Mouse (Mus musculus) kidney, postnatal 25 days (tissue): Measurements from ENCODE around the gene Vangl2.

Experiments used
- DNase-seq, 2 experiments: peaks; one replicate each; pipeline ENCODE4 v3.0.0; 2021; ENCODE audit warnings: mixed read lengths in 2 of 2

Vangl2 gene

GRCm38 (mm10) chr1:171963613-171964012 lies 64.6 kb downstream of the Vangl2 start:
- no peak for DNase-seq

- no peak for DNase-seq
These were observed 66.5 kb downstream of the Vangl2 start for GRCm38 (mm10) chr1:171961704-171962103.

GRCm38 (mm10) chr1:171960726-171961125 lies 67.5 kb downstream of the Vangl2 start:
- no peak for DNase-seq

- DNase-seq = no peak
These were observed 70.8 kb downstream of the Vangl2 start for GRCm38 (mm10) chr1:171957411-171957810.

- no peak for DNase-seq
These were observed 73.2 kb downstream of the Vangl2 start for GRCm38 (mm10) chr1:171955071-171955470.
